Mouse (Mus musculus): ENCODE data around the gene Selenof.

Gene Selenof

GRCm38 (mm10) chr3:144563916-144564315 is 6.2 kb upstream of the Selenof start:
- DNase-seq (ENCODE audit: low spot score), result no peak

- DNase-seq (ENCODE audit: low spot score), result no peak
Measured at GRCm38 (mm10) chr3:144565212-144565611, 4.9 kb upstream of the Selenof start.

GRCm38 (mm10) chr3:144568861-144569361 is 1.2 kb upstream of the Selenof start:
- DNase-seq (ENCODE audit: low spot score), result no peak

- peak; percentile 19 for DNase-seq (ENCODE audit: low spot score)
Measured at GRCm38 (mm10) chr3:144569401-144569971, 618 bp upstream of the Selenof start.

- DNase-seq (ENCODE audit: low spot score), result no peak
Measured at GRCm38 (mm10) chr3:144570816-144571487, 848 bp downstream of the Selenof start.

GRCm38 (mm10) chr3:144574256-144574655 is 4.2 kb downstream of the Selenof start:
- DNase-seq (ENCODE audit: low spot score), result no peak

GRCm38 (mm10) chr3:144577366-144578340 is 7.5 kb downstream of the Selenof start:
- no peak for DNase-seq (ENCODE audit: low spot score)

- DNase-seq (ENCODE audit: low spot score), result no peak
Measured at GRCm38 (mm10) chr3:144578921-144579320, 8.8 kb downstream of the Selenof start.

- DNase-seq (ENCODE audit: low spot score), result no peak
Measured at GRCm38 (mm10) chr3:144579796-144580195, 9.7 kb downstream of the Selenof start.

- DNase-seq (ENCODE audit: low spot score), result no peak
Measured at GRCm38 (mm10) chr3:144580281-144580680, 10.2 kb downstream of the Selenof start.

- no peak for DNase-seq (ENCODE audit: low spot score)
Measured at GRCm38 (mm10) chr3:144581842-144582241, 11.7 kb downstream of the Selenof start.

- DNase-seq (ENCODE audit: low spot score), result no peak
Measured at GRCm38 (mm10) chr3:144582306-144582705, 12.2 kb downstream of the Selenof start.

- no peak for DNase-seq (ENCODE audit: low spot score)
Measured at GRCm38 (mm10) chr3:144583789-144584188, 13.7 kb downstream of the Selenof start.

- no peak for DNase-seq (ENCODE audit: low spot score)
Measured at GRCm38 (mm10) chr3:144584789-144585553, 14.9 kb downstream of the Selenof start.

- DNase-seq (ENCODE audit: low spot score), result no peak
Measured at GRCm38 (mm10) chr3:144586731-144587130, 16.6 kb downstream of the Selenof start.

- no peak for DNase-seq (ENCODE audit: low spot score)
Measured at GRCm38 (mm10) chr3:144589189-144589890, 19.2 kb downstream of the Selenof start.

- DNase-seq (ENCODE audit: low spot score), result no peak
Measured at GRCm38 (mm10) chr3:144592992-144593785, 23.1 kb downstream of the Selenof start.

GRCm38 (mm10) chr3:144597121-144597520 is 27.0 kb downstream of the Selenof start:
- DNase-seq (ENCODE audit: low spot score), result no peak

GRCm38 (mm10) chr3:144597790-144598467 is 27.8 kb downstream of the Selenof start:
- DNase-seq (ENCODE audit: low spot score), result no peak

GRCm38 (mm10) chr3:144602413-144602812 is 32.3 kb downstream of the Selenof start:
- no peak for DNase-seq (ENCODE audit: low spot score)

Data from layer of hippocampus, adult 11-12 months (tissue).